Mouse (Mus musculus) spleen, postnatal 14 days (tissue): ENCODE data around the gene Col25a1.

ENCODE experiments used
- DNase-seq, 2 experiments: peaks; one replicate each; pipeline ENCODE4 v3.0.0; 2021 to 2022; ENCODE audit warnings: low spot score in 2 of 2

Col25a1 gene

DNA sequence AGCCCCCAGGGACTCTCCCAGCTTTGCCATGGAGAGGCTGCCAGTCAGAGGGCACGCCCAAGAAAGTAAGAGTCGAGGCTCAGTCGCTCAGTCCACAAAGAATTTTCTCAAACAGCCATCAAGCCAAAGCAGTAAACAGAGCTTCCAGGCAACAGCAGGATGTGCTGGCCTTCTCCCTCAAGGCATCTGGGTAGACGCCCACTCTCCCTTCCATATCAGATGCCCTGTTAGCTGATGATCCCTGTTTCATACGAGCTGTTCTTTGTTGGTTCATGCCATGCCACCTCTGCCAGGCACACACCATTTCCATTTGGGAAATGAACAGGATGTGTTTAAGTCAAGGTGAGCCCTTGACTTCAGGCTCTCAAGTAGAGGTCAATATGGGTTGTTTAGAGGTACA lies 334.1 kb downstream of the Col25a1 start:
- no peak for DNase-seq

DNA sequence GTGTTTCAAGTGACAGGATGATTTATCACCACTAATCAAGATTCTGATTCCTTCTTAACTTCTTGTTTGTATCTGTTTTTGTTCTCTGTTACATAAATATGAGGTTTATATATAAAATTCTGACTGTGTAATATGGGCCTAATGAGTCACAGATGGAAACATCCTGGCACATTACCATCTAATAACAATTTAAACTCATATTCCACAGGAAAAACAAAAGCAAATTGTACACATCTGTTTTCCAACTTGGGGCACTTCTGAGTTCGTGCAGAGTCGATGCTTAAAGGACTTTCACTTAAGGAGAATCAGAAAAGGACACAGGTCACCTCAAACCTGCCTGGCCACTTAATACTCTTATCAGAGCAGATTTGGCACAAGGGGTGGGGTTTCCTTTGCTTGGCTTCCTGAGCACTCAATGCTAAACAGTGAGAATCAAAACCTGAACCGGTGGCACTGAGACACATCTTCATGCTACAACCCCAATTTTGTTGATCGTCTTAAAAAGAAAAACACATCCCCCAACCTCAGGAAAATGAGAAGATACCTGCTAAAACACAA lies 342.0 kb downstream of the Col25a1 start:
- DNase-seq, result no peak

DNA sequence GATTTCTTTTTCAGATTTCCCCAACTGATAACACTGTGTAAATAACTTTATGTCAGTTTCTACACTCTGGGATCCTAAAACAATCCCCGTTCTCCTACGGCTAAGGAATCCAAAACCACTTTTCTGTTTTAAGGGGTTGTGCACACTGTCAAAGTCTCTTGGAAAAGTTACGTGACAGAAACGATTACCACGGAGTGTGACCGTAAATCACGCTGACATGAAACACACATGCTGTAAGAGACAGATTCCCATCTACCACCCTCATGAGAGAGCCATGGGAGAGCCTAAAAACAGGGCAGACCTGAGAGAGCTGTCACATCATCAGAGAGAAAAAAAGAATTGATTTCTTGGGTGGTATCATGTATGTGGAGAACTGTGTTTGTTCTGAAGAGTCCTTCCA lies 342.7 kb downstream of the Col25a1 start:
- no peak for DNase-seq

DNA sequence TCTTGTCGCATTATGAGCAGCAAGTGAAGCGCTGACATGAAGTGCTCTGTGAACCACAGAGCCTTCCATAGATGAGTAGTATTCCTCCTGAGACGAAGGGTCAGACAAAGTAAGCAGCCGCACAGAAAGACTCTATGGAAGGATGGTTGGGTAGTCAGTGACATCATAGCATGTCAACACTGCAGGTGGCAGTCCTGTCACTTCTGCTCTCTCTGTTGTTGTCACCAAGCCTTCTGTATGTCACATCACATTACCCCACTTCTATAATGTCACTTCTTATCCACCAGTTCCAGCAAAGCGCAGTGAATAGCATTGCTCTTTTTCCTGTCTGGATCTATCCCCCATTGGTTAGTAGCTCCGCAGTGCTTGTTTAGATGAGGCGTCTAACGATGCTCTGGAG lies 351.2 kb downstream of the Col25a1 start:
- no peak for DNase-seq

DNA sequence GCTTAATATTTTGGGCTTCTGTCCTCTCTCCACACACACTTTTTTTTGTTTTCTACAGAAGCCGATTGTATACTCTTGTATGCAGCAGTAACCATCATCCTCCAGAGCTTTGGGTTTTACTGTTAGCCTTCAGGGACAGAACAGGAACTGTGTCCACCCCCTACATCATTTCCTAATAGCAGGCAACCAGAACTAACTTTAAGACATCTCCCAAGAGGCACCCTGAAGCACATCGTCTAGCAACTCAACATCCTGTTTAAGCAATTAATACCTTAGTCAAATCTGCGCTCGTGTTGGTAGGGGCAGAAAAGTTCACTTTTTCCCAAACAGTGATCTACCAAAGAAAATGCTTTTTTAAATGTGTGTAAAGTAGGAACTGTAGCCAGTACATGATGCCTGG lies 357.5 kb downstream of the Col25a1 start:
- DNase-seq, result no peak

DNA sequence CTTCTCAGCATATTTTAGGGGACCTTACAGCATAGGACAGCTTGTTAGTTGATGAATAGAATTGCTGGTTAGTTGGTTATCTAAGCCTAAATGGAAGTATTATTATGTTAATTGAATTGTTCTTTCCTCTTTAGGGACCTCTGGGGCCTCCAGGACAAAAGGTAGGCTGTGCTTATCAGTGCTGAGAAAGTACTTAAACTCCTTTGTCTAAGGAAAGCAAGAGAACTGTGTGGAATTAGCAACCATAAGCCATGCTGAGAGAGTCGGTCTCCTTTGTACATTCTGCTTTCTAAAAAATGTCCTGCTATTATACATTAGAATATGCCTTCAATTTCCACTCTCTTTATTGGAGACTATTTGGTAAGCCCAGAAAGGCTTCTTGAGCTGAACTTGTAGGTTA lies 362.9 kb downstream of the Col25a1 start:
- no peak for DNase-seq

DNA sequence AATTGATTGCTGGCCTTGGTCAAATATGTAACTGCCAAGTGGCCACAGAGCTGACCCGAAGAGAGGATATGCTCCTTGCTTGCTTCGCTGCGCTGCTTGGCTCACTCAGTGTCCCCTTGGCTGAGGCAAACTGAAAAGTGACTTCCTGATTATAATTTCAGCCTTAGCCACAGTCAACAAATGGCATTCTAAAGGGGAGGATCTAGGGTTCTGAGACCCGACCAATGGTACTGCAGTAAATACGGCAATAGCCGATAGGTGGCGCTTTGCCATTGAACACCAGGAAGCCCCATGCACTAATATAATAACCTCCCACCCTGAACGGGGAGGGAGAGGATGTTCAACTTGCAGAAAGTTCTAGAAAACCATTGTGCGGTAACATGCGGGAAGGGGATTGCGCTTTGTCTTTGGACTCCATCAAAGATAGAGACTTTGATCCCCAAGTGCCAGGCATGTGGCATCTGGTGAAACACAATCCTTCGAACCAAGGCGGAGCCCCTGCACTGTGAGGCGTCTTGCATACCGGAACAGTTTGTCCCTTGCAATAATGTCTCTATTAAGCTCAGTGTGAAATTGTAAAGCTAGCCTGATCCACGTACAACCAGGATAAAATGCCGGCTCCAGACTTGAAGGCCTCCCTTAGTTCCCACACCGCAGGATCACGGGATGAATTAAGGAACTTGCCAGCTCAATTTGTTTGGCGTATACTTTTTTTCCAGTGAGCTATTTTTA lies 363.5 kb downstream of the Col25a1 start:
- no peak for DNase-seq

DNA sequence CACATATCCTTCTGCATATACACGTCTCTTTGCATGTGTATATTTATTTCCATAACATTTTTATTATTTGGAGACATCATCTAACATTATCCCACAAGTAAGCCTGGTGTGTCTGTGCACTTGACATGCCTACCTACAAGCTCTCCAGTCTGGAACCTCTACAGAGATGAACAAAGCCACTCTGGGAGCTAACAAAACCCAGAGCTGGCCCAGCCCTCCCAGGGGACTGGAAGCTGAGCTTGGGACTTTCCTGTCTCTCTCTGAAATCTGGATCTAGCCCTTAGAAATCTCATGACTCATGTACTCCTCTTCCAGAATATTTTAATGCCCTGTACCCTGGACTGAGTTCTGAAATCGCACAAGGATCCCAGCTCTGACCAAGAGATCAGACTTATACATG lies 365.7 kb downstream of the Col25a1 start:
- DNase-seq, result no peak

DNA sequence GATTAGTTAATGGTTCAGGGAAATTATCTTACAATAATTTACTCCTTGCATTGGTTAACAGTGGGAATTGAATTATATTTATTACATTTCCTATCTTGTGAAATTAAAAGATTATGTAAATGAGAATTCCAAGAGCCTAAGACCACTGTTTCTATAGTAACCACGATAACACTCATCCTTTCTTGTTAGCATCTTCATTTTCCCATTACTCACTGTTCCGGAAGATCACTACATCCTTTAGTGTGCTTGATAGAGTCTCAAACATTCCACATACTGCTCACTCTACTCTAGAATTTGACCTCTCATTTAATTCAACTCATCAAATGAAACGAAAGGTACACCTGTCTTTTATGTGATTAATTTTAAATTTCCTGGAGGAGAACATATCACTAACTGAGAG lies 370.4 kb downstream of the Col25a1 start:
- DNase-seq, result no peak

DNA sequence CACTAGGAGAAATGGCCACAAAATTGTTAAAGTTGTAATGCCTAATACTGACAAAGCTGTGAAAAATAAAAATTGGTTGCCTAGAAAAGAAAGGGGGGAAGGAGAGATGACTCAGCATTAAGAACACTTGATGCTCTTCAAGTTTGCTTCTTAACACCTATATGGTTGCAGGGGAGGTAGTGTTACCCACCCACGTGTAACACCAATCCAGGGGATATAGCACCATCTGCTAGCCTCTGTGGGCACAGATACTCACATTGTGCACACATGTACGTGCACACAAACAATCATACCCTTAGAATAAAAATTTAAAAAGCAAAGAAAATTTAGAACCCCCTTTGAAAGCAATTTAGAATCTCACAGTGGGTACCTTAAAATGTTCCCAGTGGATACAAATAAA lies 377.0 kb downstream of the Col25a1 start:
- DNase-seq, result no peak

DNA sequence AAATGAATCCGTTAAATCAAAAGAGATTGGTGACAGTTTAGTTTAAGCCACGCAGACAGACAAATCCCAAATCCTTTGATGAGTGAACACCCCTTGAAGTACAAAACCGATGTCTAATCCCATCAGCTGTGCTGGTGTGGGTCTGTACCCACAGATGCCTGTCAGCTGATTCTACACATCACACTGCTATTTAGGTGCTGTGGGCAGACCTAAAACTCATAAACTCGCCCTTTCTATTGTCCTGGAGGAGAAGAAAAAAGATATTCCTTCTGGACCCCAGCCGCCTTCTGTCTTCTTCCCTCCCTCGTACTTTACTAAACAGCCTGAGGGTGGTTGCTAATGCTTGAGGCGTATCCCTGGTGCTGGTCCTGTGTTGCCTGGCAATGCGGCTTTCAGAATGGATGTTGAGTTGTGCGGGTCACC lies 387.2 kb downstream of the Col25a1 start:
- DNase-seq, result no peak

DNA sequence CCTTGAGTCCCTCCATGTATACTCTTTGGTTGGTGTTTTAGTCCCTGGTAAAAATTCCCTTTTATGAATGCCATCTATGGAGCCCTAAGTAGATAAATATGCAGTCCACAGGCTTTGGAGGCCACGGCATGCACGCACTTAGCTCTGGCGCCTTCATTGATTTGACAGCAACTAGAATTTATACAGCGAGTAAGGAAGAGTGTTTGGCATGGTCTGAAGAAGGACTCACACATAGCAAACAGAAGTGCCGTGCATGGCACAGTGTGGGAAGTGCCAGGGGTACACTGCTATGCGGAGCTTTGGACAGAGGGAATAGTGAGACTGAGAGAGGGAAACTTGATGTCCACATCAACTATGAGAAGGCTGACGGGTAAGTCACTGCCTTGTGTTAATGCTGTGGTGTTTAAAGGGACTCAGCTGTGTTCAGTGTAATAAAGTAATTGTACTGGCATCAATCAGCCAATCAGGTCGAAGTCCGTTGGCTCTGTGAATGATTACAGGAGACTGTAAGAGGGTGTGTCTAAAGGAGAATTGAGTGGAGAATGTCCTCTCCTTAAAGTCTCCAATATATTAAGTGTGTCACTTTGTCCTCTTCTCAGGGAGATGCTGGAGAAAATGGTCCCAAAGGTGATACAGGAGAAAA lies 390.7 kb downstream of the Col25a1 start:
- no peak for DNase-seq

DNA sequence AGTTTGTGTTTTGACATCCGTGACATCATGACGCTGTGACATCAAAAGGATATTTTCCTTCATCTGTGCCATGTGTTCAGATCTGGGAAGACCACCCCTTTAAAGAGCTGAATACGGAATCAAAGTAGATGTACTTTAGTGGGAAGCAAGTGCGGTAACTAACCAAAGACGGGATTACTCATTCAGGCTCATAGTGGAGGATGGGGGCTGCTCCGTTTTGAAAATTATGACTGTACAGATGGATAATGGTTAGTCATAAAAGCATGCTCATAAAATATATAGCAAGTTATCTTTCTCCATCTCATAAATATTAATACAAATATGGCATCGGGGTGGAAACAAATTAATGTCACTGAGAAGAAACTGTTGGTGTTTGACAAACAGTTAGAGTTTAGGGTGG lies 391.7 kb downstream of the Col25a1 start:
- no peak for DNase-seq

DNA sequence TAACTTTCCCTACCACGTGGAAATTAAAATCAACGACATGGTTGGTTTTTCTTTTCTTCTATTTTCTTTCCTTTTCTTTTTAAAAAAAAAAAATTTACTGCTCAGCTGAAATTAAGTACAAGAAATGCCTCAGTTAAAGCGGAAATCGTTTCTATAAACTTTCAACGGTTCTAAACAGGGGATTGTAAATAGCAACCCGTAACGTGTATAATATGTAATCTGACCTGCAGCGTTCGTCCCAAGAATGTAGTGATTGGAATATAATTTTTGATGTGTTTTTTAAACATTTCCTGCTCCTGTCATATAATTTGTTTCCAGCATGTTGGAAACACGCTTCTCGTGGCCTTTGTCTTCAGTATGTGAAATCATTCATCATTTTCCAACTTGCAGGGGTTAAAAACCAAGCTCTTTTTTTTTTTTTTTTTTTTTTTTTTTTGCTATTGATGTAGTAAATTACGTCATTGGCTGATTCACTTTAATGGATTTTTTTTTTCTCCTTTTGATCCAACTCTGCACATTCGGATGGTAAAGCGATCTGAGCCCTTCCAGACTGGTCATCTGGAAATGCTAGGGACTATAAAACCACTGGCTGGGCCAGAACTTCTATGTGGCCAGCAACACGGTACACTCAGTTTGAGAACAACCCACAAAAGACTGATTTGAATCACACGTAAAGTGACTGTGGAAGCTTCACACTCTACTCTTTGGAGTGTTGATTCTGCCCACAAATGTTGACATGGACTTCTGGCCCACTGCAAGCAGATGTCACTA lies 393.3 kb downstream of the Col25a1 start:
- no peak for DNase-seq

DNA sequence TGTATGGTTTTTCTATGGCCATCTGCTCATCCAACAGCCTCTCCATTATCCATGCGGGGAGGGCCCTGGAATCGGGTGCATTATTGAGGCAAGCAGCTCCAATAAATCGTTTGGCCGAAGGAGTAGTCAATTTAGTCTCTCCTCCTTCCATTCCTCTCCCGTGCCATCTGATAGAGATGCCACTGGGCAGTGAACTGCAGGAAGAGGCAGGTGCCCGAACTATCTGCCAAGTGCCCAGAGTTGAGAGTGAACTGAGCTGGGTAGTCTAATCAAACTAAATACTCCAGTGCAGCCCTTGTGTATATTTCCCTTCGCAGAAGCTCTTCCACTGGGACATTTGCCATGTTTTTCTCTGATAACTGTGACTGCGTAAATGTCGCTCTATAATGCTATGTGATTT lies 403.7 kb downstream of the Col25a1 start:
- DNase-seq, result no peak

DNA sequence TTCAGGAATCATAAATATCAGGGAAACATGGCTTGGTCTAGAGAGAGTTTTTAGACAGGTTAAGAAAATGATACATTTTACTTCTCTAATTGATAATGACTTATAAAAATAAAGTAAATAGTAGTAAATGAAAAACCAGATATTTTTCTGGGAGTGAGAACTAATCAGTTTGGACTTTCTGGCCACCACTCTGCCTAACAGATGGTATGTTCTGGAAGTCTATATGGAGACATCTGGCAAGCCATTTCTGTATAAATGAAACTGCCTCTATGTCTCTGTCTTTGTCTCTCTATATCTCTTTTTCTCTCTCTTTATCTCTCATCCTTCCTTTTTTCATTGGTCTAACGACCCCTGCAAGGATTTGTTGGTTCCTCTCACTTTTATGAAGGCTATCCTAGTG lies 410.2 kb downstream of the Col25a1 start:
- DNase-seq, result no peak

DNA sequence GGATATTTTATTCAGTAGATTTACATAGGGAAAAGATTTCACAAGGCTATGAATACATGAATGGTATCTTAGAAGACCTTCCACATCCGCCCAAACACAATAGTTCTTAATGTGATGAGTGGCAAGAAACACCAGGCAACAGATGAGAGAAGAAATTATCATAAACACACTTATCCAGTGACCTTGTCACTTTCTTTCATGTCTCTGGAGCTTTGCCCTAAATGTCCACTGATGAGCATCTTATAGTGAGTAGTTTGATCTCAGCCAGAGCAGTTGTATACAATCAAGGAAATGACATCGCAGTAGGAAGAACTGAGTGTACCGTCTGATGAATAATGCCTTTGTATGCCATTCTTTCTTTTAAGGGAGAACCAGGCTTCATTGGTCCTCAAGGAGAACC lies 414.7 kb downstream of the Col25a1 start:
- no peak for DNase-seq

DNA sequence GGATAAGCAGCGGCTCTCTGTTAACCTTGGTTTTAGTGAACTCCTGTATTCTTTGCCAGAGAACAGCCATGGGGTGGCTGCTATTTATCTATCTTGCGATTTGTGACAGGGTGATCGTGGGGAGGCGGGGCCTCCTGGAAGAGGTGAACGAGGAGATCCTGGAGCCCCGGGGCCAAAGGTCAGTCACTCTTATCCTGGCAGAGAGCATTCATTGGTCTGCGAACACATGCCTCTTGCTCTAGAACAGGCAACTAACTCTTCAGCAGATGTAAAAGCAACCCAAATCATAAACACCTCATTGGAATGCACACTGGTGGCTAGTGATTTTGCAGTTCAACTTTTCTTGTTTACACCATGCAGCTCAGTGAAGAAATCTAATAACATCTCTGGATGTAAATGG lies 417.8 kb downstream of the Col25a1 start:
- DNase-seq, result no peak

DNA sequence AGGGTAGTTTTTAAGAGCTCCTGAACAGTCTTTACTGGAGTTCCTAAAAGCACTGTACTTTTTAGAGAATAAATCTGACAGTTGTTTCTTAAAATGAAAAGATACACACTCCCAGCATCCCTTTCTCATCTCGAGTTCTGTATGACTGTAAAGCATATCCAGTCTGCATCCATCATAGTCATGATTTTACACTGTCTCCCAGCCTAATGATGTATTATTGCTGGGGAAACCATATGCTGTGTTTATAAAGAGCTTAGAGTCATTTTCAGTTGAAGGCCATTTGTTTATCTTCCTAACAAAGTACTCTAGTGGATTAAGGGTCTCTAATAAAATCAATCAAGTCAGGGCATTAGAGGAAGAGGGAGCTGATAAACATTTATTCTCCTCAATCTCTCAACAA lies 425.0 kb downstream of the Col25a1 start:
- no peak for DNase-seq

DNA sequence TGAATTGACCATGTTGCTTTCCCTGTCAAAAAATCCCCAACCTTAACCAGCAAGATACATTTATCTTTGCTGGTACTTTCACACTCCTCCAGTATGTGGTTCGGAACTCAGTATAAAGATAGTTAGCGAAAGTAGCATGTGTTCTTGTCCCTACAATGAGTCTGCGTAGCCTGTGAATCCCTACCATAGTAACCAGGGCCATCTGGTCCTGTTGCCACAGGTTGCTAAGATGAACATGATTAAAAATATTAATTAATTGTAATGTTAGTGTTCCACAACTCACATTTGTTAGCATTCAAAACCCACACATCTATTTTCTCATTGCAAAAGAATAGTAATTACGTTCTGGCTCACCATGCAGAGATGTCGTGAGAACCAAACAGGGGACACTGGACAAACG lies 434.3 kb downstream of the Col25a1 start:
- DNase-seq, result no peak

DNA sequence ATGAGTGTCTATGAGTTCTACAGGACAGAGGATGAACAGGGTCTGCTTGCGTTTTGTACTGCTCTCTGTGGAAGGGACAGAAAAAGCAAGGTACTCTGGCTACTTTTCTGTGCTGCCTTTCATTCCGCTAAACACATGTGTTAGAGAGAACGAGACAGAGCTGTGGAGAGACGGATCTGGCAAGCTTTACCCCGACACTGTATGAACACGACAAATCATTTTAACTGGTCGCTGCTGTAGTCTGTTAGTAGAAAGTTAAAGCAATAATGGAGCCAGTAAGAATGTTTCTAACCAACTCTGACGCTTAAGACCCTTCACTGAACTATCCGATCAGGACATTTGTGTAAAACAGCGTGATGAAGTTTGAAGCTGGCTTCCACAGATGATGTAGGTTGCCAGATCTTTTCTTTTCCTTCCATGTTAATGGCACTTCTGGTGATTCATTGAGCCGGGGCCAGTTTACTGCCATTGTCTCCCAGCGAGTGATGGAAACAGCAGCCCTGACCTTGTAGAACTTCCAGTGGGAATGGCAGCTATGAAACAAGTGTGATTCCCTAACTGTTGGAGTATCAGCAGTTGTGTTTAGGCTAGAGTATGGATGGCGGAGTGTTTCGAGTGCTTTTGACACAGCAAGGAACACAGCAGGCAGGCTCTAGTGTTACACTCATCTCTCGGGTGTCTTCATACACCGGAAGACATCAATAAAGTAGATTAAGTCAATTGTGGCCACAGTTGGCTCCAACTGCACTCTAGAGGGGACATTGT lies 437.2 kb downstream of the Col25a1 start:
- DNase-seq, result no peak

DNA sequence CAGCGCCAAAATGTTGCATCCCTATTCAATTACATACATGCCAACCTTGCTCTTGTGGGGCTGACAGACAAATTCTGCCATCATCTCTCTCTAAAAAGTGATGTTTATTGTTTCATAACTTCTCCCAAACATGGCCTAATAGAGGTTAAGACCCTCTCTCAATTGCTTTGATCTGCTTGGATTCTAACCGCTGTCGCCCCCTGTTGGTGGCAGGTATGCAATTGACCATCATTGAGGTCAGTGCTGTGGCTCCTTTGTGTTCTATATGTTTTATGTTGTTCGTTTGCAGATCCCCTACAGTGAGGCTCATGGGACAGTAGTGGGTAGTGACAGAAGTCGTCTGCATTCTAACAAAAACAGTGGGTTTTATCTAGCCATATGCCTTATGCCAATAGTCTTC lies 441.9 kb downstream of the Col25a1 start:
- DNase-seq, result no peak
